In the genomic region with DNA sequence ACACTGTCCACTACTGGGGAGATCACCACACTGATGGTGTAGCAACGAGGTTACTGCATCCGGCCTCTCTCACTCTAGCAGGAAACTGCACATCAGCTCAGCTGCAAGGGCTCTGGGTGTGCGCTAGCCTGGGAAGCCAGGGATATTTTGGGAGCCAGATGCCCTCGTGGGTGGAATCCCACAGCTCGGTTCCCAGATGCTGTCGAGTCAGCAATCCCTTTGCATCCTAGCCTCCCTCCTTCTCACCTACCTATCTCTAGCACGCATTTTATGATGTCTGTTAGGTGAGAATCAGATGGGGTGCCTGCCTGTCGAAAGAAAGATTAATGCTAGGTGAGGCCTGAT, we compare ENCODE assay signal across 29 mouse cellular contexts.
A peak's percentile ranks its signal among the peaks of the same experiment; 100 is the strongest.
DNase-seq lines count a peak whose midpoint lies in the region; ATAC-seq and TF ChIP-seq lines count a peak whose summit lies in the region.
"Had no signal": no experiment of that assay in that cellular context is flagged by ENCODE, and none has a peak within 500 bp of the region (broad histone marks: within the 10 kb centered on the region; RNA-seq: fewer than 3 reads in every experiment).

No protein-coding gene starts in this region.

- H3K27ac ChIP-seq in midbrain, postnatal 0 days (ENCODE audit: low read depth, low read length), result no peak overlapping the region
- no peak overlapping the region for H3K27ac ChIP-seq in midbrain, embryonic 16.5 days (ENCODE audit: low read length)
- H3K27ac ChIP-seq: embryonic facial prominence, embryonic 10.5 days; embryonic facial prominence, embryonic 13.5 days; forebrain, embryonic 13.5 days; heart, embryonic 15.5 days; hindbrain, embryonic 10.5 days; hindbrain, embryonic 13.5 days had no signal

- H3K4me1 ChIP-seq in midbrain, postnatal 0 days (ENCODE audit: insufficient read depth, low read length), result no peaks in the 10 kb centered on the region
- no peaks in the 10 kb centered on the region for H3K4me1 ChIP-seq in midbrain, embryonic 16.5 days (ENCODE audit: control insufficient read depth, insufficient read depth, low read length)
- H3K4me1 ChIP-seq: embryonic facial prominence, embryonic 10.5 days; embryonic facial prominence, embryonic 13.5 days; forebrain, embryonic 13.5 days; heart, embryonic 12.5 days; heart, embryonic 15.5 days; hindbrain, embryonic 10.5 days; hindbrain, embryonic 13.5 days had no signal

- H3K9me3 ChIP-seq in midbrain, postnatal 0 days (ENCODE audit: low read length), result no peaks in the 10 kb centered on the region
- no peaks in the 10 kb centered on the region for H3K9me3 ChIP-seq in midbrain, embryonic 16.5 days (replicated peaks; ENCODE audit: control insufficient read depth, low read length, poor library complexity, severe bottlenecking)
- H3K9me3 ChIP-seq: embryonic facial prominence, embryonic 10.5 days; embryonic facial prominence, embryonic 13.5 days; forebrain, embryonic 13.5 days; G1E; heart, embryonic 12.5 days; heart, embryonic 15.5 days; hindbrain, embryonic 10.5 days; hindbrain, embryonic 13.5 days had no signal

- no peak overlapping the region for H3K4me3 ChIP-seq in midbrain, postnatal 0 days (ENCODE audit: low read depth, low read length)
- no peak overlapping the region for H3K4me3 ChIP-seq in midbrain, embryonic 16.5 days (ENCODE audit: low read depth, low read length)
- H3K4me3 ChIP-seq: embryonic facial prominence, embryonic 10.5 days; embryonic facial prominence, embryonic 13.5 days; erythroblast, embryonic 14.5 days; forebrain, embryonic 13.5 days; heart, embryonic 12.5 days; heart, embryonic 15.5 days; hindbrain, embryonic 10.5 days; hindbrain, embryonic 13.5 days had no signal

- no peaks in the 10 kb centered on the region for H3K36me3 ChIP-seq in midbrain, postnatal 0 days (ENCODE audit: insufficient read depth, low read length)
- no peaks in the 10 kb centered on the region for H3K36me3 ChIP-seq in midbrain, embryonic 16.5 days (ENCODE audit: control insufficient read depth, insufficient read depth, low read length)
- H3K36me3 ChIP-seq: embryonic facial prominence, embryonic 10.5 days; embryonic facial prominence, embryonic 13.5 days; G1E; heart, embryonic 12.5 days; heart, embryonic 15.5 days; hindbrain, embryonic 10.5 days; hindbrain, embryonic 13.5 days had no signal

- no peak overlapping the region for H3K4me2 ChIP-seq in midbrain, postnatal 0 days (ENCODE audit: low read depth, low read length, poor library complexity, severe bottlenecking)
- no peak overlapping the region for H3K4me2 ChIP-seq in midbrain, embryonic 16.5 days (ENCODE audit: low read length)
- H3K4me2 ChIP-seq: embryonic facial prominence, embryonic 13.5 days; forebrain, embryonic 13.5 days; heart, embryonic 12.5 days; heart, embryonic 15.5 days; hindbrain, embryonic 13.5 days had no signal

- no peak overlapping the region for H3K9ac ChIP-seq in midbrain, postnatal 0 days (replicated peaks; ENCODE audit: low read length, poor library complexity, severe bottlenecking)
- no peak overlapping the region for H3K9ac ChIP-seq in midbrain, embryonic 16.5 days (ENCODE audit: low read depth, low read length)
- H3K9ac ChIP-seq: embryonic facial prominence, embryonic 13.5 days; forebrain, embryonic 13.5 days; heart, embryonic 12.5 days; heart, embryonic 15.5 days; hindbrain, embryonic 13.5 days had no signal

- DNase-seq in frontal cortex, postnatal 10 days (ENCODE audit: low spot score in 2 of 2), result no peak
- DNase-seq in left cerebral cortex, postnatal 14 days (ENCODE audit: low spot score in 2 of 2), result peak; percentile 40 to 58
- no peak for DNase-seq in left cerebral cortex, adult 11 months (ENCODE audit: low spot score)
- no peak for DNase-seq in midbrain, postnatal 0 days (ENCODE audit: low spot score)
- DNase-seq in brain, adult 2 months (ENCODE audit: low read depth, low spot score), result peak; percentile 71
- no peak for DNase-seq in adrenal gland, postnatal 14 days
- DNase-seq: adrenal gland, postnatal 10 days; B cell, adult 2 months; cerebellum, adult 11-12 months; cerebellum, adult 8-10 months; cerebellum, postnatal 36 days; embryo, embryonic 11 days; gastrocnemius, postnatal 25 days; heart, adult 18-20 months; heart, postnatal 10 days; heart, postnatal 36 days had no signal

- peak; percentile 55; the same call in 1 of the 2 replicates for ATAC-seq in frontal cortex, adult (ENCODE audit: low TSS enrichment)
- ATAC-seq in midbrain, postnatal 0 days (ENCODE audit: low FRiP score), result 0 out of 2 replicates have a peak, but pooled peaks have one; percentile 3
- ATAC-seq in midbrain, embryonic 16.5 days, result no peak
- ATAC-seq: forebrain, embryonic 13.5 days; forebrain, embryonic 16.5 days; Patski had no signal

- intact Hi-C loops in left cerebral cortex, postnatal 14 days (cut with DNase I), result no loop called here

- 68% methylated on average over 8 of the region's 8 CpGs for WGBS in midbrain, postnatal 0 days
- 66% methylated on average over 8 of the region's 8 CpGs for WGBS in midbrain, embryonic 16.5 days

- no peak for TF ChIP-seq CTCF in midbrain, postnatal 0 days (IDR thresholded peaks at IDR 0.05)

- no peaks in the 10 kb centered on the region for H3K27me3 ChIP-seq in midbrain, postnatal 0 days (ENCODE audit: insufficient read depth, low read length)
- H3K27me3 ChIP-seq in midbrain, embryonic 16.5 days (ENCODE audit: control insufficient read depth, insufficient read depth, low read depth, low read length), result no peaks in the 10 kb centered on the region
- H3K27me3 ChIP-seq: forebrain, embryonic 13.5 days; heart, embryonic 15.5 days; hindbrain, embryonic 13.5 days had no signal

Comparison
In these comparisons a context has a peak if more than half of its experiments do, and no peak if none do; other contexts are left out.
1. DNase-seq: peak in left cerebral cortex, postnatal 14 days (2 of 2) and brain, adult 2 months (single experiment); none in frontal cortex, postnatal 10 days (0 of 2), left cerebral cortex, adult 11 months (single experiment), midbrain, postnatal 0 days (single experiment) and adrenal gland, postnatal 14 days (single experiment).